In the genomic region with DNA sequence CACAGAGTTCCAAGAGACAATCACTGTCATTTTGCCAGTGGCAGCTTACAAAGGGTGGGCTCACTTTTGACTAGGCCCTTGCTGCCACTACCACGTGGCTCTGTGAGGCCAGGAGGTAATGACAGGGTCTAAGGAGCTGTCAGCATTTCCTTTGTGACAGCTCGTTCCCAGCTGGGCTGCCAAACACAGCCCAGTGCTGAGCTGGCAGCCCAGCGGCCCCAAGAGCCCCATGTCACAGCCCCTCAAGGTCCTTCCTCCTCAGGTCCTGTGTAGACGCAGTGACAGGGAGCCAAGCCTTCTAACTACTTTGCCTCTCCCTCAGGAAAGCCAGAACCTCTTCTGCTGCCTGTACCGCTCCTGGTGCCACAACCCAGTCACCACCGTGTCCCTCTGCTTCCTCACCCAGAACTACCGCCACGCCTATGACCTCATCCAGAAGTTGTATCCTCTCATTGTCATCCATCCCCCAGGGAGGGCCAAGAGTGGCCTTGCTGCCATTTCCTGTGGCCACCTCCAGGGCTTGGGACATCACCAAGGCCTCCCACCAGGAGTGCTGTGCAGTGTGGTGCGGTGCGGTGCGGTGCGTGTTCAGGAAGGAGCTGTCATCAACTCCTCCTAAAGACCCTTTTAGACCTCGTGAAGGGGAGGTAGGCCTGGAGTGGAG, we compare ENCODE assay signal across 8 mouse cellular contexts. TPM values are rescaled to one million over a fixed set of nuclear protein-coding genes. Genes with fewer than 3 reads are reported as not detected.
DNase-seq lines count a peak whose midpoint lies in the region; ATAC-seq and TF ChIP-seq lines count a peak whose summit lies in the region.

No protein-coding gene starts in this region.

- no peak overlapping the region for H3K4me2 ChIP-seq in stomach, embryonic 14.5 days (replicated peaks; ENCODE audit: low read depth, low read length)

- WGBS in stomach, embryonic 14.5 days: 75% methylated on average over 13 of the region's 13 CpGs

- H3K4me1 ChIP-seq in stomach, embryonic 14.5 days (ENCODE audit: control insufficient read depth, insufficient read depth, low read length): peaks cover 22% of the 10 kb centered on the region

- intact Hi-C loops in heart, postnatal 25 days (cut with DNase I): no loop called here

- no peaks in the 10 kb centered on the region for H3K27me3 ChIP-seq in stomach, embryonic 14.5 days (ENCODE audit: control insufficient read depth, insufficient read depth, low read length)

- no peak for ATAC-seq in stomach, embryonic 14.5 days (ENCODE audit: insufficient number of reproducible peaks, insufficient read depth, low FRiP score, low read depth)

- DNase-seq in layer of hippocampus, adult 2 months (ENCODE audit: low spot score in 2 of 2): no peak
- DNase-seq in layer of hippocampus, postnatal 14 days (ENCODE audit: low spot score in 2 of 2): no peak
- DNase-seq in heart, postnatal 25 days (ENCODE audit: low spot score): peak; percentile 44
- DNase-seq in kidney, postnatal 25 days: peak; percentile 53 to 82
- DNase-seq in frontal cortex, adult 2 months (ENCODE audit: extremely low spot score in 1 of 2, low spot score in 1 of 2): no peak
- DNase-seq in frontal cortex, postnatal 25 days (ENCODE audit: low spot score in 2 of 2): no peak
- DNase-seq in Muller cell, postnatal 12 days (ENCODE audit: inconsistent ontology term): no peak

- H3K9me3 ChIP-seq in stomach, embryonic 14.5 days (ENCODE audit: control insufficient read depth, low read depth, low read length): no peaks in the 10 kb centered on the region

- no peak overlapping the region for H3K9ac ChIP-seq in stomach, embryonic 14.5 days (replicated peaks; ENCODE audit: low read depth, low read length)

- peak overlapping the region; percentile 87 for H3K27ac ChIP-seq in layer of hippocampus, adult 2 months
- H3K27ac ChIP-seq in stomach, embryonic 14.5 days (ENCODE audit: low read length): peak overlapping the region; percentile 35

- H3K4me3 ChIP-seq in layer of hippocampus, adult 2 months: no peak overlapping the region
- no peak overlapping the region for H3K4me3 ChIP-seq in stomach, embryonic 14.5 days (ENCODE audit: low read depth, low read length)

- TF ChIP-seq CTCF in layer of hippocampus, adult 2 months (conservative IDR thresholded peaks at IDR 0.05): peak; percentile 20; the same call in 1 of the 2 replicates

- peaks cover 9% of the 10 kb centered on the region for H3K36me3 ChIP-seq in stomach, embryonic 14.5 days (ENCODE audit: control insufficient read depth, insufficient read depth, low read length)

RNA-seq across cellular contexts. Expression of gene Mtss1l, which starts 9.9 kb away (rescaled TPM):
- total RNA-seq in layer of hippocampus, adult 2 months (2021): 100 to 1,000 TPM; 210 TPM
- total RNA-seq in layer of hippocampus, postnatal 14 days (2021): 100 to 1,000 TPM; 220 to 233 TPM
- total RNA-seq in heart, postnatal 25 days (2021): 10 to 100 TPM; 33.8 to 36.1 TPM
- 13.2 and 14.2 TPM in 2 replicates for polyA plus RNA-seq in stomach, embryonic 14.5 days (2014; fragmentation: Nextera tagmentation; extraction: Ambion mirVana)
- polyA plus RNA-seq in frontal cortex, adult 2 months (2012; rRNA removed): 202 and 212 TPM in 2 replicates

Comparison
In these comparisons a context has a peak if more than half of its experiments do, and no peak if none do; other contexts are left out.
1. DNase-seq: peak in heart, postnatal 25 days (single experiment) and kidney, postnatal 25 days (2 of 2); none in layer of hippocampus, adult 2 months (0 of 2), layer of hippocampus, postnatal 14 days (0 of 2), frontal cortex, adult 2 months (0 of 2), frontal cortex, postnatal 25 days (0 of 2) and Muller cell, postnatal 12 days (single experiment).
2. RNA of gene Mtss1l, which starts 9.9 kb away (total RNA-seq): 220 to 233 TPM in layer of hippocampus, postnatal 14 days and 210 TPM in layer of hippocampus, adult 2 months; 33.8 to 36.1 TPM in heart, postnatal 25 days; every median in the first group is over 4 times any median in the second.